Mouse (Mus musculus) midbrain, embryonic 10.5 days (tissue): ENCODE measurements around the gene Cnga2. TPM values are rescaled to one million over a fixed set of nuclear protein-coding genes. Genes with fewer than 3 reads are reported as not detected.

ENCODE experiments used
- DNase-seq: peaks from one replicate; pipeline ENCODE4 v3.0.0-alpha.2; 2017; ENCODE audit warnings: low spot score
- H3K27ac ChIP-seq: fragments of 300-500 bp; sonication (generic); replicated peaks from 2 replicates; pipeline ENCODE4 v1.5.1; 2016; ENCODE audit warnings: mild to moderate bottlenecking
- H3K27me3 ChIP-seq: fragments of 300-500 bp; sonication (generic); 2 replicates; pipeline ENCODE4 v1.6.1; 2016; ENCODE audit warnings: low read depth, mild to moderate bottlenecking; ENCODE audit not compliant: poor library complexity, severe bottlenecking
- H3K36me3 ChIP-seq: fragments of 300-500 bp; sonication (generic); 2 replicates; pipeline ENCODE4 v1.6.1; 2016; ENCODE audit warnings: mild to moderate bottlenecking, moderate library complexity
- H3K4me1 ChIP-seq: fragments of 300-500 bp; sonication (generic); 2 replicates; pipeline ENCODE4 v1.6.1; 2016
- H3K4me3 ChIP-seq: fragments of 300-500 bp; sonication (generic); 2 replicates; pipeline ENCODE4 v1.5.1; 2016; ENCODE audit warnings: mild to moderate bottlenecking, moderate library complexity
- H3K9me3 ChIP-seq: fragments of 300-500 bp; sonication (generic); replicated peaks from 2 replicates; pipeline ENCODE4 v1.6.1; 2016; ENCODE audit warnings: mild to moderate bottlenecking
- WGBS: fragments of 180-500 bp; shearing (Covaris S2); methylation state at CpG from one replicate; pipeline ENCODE4 v1.1.7; 2016; 5-methylcytosine and 5-hydroxymethylcytosine counted together
- polyA plus RNA-seq: library from polyadenylated mRNA; unstranded; fragments of >200 nt; fragmentation: Nextera tagmentation; extraction: Ambion mirVana; gene quantifications from 2 replicates; pipeline ENCODE4 v1.2.1, GENCODE M21; 2016

The Cnga2 gene
- polyA plus RNA-seq, 1 experiment from 2014 or later, result not detected

DNA sequence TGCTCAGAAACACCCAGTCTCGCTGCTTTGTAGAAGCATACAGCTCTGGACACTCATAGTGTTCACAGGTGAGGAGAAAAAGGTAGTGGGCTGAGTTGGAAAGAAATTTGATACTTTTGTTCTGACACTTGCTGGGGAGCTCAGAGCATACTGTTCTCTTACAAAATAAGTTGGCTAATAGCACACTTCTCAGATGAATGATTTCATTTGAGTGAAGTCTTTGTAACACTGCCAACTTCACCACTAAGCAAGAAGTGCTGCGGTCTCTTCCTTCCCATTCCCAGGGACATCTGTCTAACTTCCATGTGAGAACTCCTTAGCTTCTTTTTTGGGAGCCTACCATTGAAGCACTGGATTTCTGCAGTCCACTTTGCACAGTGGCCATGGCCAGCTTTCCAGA, 8.4 kb upstream of the Cnga2 start:
- DNase-seq, result no peak
- Histone ChIP-seq H3K36me3 (no peaks in the 10 kb centered on the region), H3K9me3 (no peaks in the 10 kb centered on the region), H3K27ac (no peak overlapping the region), H3K27me3 (no peaks in the 10 kb centered on the region; the same call in 1 of the 2 replicates), H3K4me3 (no peak overlapping the region), H3K4me1 (no peaks in the 10 kb centered on the region)
- 83% methylated on average over 2 of the region's 2 CpGs for WGBS

DNA sequence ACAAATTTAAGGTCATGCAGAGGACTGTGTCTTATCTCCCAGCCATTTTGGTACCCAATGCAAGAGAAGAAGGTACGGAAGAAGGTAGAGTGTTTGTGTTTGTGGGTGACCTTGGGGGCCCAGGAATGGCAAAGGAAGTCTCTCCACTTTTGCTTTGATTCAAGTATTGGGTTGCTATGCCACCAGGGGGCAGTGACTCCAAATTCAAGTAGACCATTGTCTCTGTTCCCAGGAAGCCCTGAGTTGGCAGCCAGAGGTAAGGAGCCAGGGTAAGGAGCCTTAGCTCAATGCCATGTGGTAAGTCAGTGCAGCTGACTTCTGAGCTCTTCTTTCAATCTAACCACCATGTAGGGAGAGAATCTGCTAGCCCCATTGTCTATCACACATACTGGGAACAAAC, 7.9 kb upstream of the Cnga2 start:
- H3K36me3 ChIP-seq, result no peaks in the 10 kb centered on the region
- H3K27me3 ChIP-seq, result no peaks in the 10 kb centered on the region; the same call in 1 of the 2 replicates
- no peak overlapping the region for H3K27ac ChIP-seq
- H3K9me3 ChIP-seq, result no peaks in the 10 kb centered on the region
- 82% methylated on average over 1 of the region's 1 CpGs for WGBS
- H3K4me3 ChIP-seq, result no peak overlapping the region
- peak; percentile 14 for DNase-seq
- no peaks in the 10 kb centered on the region for H3K4me1 ChIP-seq

GRCm38 (mm10) chrX:71995972-71996371, 4.3 kb downstream of the Cnga2 start:
- Histone ChIP-seq H3K9me3 (no peaks in the 10 kb centered on the region), H3K4me3 (no peak overlapping the region), H3K4me1 (no peaks in the 10 kb centered on the region), H3K27ac (no peak overlapping the region), H3K27me3 (peaks cover 14% of the 10 kb centered on the region), H3K36me3 (no peaks in the 10 kb centered on the region)
- 86% methylated on average over 1 of the region's 1 CpGs for WGBS
- no peak for DNase-seq

DNA sequence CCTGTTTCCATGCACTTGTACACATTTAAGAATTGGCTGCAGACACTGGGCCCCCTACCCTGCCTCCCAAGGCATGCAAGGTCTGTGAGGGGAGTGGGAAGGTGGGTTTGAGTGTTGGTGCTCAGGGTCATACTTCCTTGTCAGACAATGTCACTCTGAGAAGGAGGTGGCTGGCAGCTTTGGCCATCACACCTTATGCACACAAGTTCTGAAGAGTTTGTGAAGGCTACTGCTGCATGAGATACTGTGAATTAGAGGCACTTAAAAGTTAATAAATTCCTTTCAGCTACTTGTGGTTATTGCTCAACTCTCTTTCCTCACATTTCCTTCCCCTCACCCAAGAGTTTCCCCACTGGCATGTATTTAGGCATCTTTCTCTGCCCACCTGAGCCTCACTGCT, 18.3 kb downstream of the Cnga2 start:
- Histone ChIP-seq H3K9me3 (no peaks in the 10 kb centered on the region), H3K4me3 (no peak overlapping the region), H3K4me1 (no peaks in the 10 kb centered on the region), H3K36me3 (no peaks in the 10 kb centered on the region), H3K27ac (no peak overlapping the region), H3K27me3 (no peaks in the 10 kb centered on the region)
- no peak for DNase-seq

DNA sequence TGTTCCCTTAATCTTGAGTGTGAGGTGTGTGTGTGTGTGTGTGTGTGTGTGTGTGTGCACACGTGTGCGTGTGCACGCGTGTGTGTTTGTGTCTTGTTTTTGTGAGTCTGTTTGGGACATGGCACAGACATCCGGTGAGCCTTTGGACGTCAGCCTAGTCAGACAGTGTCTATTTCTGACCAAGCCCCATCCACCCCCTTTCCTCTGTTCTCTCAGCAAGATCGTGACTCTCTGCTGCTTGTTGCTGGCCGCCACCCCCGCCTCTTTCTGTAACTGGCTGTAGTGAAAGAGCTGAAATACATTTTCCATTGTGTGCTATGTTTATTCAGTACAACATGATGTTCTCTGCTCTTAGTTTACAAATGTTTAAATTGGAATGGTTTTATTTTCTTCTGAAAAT, 20.6 kb downstream of the Cnga2 start:
- DNase-seq, result no peak

DNA sequence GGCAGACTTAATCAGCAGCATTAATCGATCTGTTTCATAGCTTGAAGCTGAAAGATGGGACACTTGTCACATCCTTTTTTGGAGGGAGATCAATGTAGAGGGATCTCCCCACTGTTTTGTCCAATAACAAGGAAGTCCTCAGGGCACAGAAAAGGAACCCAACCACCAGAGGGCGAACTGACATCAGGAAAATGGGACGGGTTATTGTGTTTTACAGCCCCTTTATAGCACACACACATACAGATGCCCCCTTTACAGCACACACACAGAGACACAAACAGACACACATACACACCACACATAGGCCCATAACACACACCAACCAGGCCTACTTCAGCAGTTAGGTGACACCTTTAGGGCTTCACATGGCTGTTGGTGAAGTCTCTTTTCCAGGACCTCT, 21.2 kb downstream of the Cnga2 start:
- peak; percentile 31 for DNase-seq
- Histone ChIP-seq H3K27me3 (no peaks in the 10 kb centered on the region), H3K36me3 (no peaks in the 10 kb centered on the region), H3K9me3 (no peaks in the 10 kb centered on the region), H3K4me1 (no peaks in the 10 kb centered on the region), H3K27ac (no peak overlapping the region), H3K4me3 (no peak overlapping the region)
- 37% methylated on average over 3 of the region's 3 CpGs for WGBS

More for the DNA sequence above, 20.6 kb downstream of the Cnga2 start:
- no peak overlapping the region for H3K27ac ChIP-seq
- H3K36me3 ChIP-seq, result no peaks in the 10 kb centered on the region
- WGBS, result 84% methylated on average over 9 of the region's 9 CpGs
- no peaks in the 10 kb centered on the region for H3K4me1 ChIP-seq
- H3K4me3 ChIP-seq, result no peak overlapping the region
- no peaks in the 10 kb centered on the region for H3K27me3 ChIP-seq
- H3K9me3 ChIP-seq, result no peaks in the 10 kb centered on the region

- Histone ChIP-seq H3K9me3 (no peaks in the 10 kb centered on the region), H3K4me1 (no peaks in the 10 kb centered on the region), H3K27ac (no peak overlapping the region), H3K36me3 (no peaks in the 10 kb centered on the region), H3K27me3 (no peaks in the 10 kb centered on the region; the same call in 1 of the 2 replicates), H3K4me3 (no peak overlapping the region)
- no peak for DNase-seq
- 93% methylated on average over 1 of the region's 1 CpGs for WGBS
These were observed 30.6 kb downstream of the Cnga2 start for GRCm38 (mm10) chrX:72022241-72022640.

DNA sequence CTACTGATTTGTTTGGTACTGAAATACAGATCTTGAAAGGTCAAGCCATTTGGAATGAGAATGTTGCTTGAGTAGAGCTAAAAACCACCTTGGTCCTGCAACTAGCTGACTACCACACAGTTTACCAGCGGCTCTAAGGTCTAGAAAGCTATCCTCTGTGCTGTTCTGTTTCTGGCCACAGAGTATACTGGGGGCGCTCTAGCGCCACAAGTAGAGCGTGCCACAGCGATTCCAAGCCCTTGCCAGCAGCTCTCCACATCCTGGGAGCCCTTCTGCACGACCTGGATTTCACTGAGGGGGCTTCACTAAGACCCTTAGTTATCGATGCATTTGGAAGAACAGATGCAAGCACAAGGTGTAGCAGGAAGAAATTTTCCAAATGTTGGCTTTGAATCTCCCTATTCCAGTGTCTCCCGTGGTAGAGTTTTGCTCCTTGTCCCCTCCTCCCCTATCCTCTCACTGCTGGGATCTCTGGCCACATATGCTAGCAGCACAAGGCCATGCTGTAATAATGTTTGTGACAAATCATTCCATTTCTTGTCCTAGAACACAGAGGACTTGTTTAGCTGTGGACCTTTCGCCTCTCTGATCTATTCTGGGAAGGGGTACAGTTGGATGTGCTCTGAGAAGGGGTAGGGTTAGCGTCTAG, 31.2 kb downstream of the Cnga2 start:
- H3K9me3 ChIP-seq, result no peaks in the 10 kb centered on the region
- H3K4me3 ChIP-seq, result no peak overlapping the region
- WGBS, result 42% methylated on average over 10 of the region's 10 CpGs
- H3K27me3 ChIP-seq, result no peaks in the 10 kb centered on the region; the same call in 1 of the 2 replicates
- H3K36me3 ChIP-seq, result no peaks in the 10 kb centered on the region
- no peaks in the 10 kb centered on the region for H3K4me1 ChIP-seq
- no peak overlapping the region for H3K27ac ChIP-seq
- peak; percentile 39 for DNase-seq

DNA sequence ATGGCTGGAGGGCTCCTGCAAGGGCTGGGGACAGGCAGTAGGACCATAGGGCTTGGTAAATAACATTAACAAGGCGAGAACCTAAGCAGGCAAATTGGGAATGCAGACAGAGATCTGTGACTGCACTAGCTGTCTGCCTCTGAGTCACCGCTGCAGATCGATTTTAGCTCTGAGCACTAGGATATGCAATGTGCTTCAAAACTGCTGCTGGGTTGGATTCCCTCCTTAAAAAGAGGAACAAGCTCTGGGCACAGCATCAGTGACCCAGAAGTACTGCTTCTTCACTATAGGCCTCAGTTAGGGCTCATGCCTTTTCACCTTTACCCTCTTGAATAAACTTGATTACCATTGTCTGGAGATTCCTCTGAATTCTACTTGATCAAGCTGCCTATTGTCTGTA, 31.9 kb downstream of the Cnga2 start:
- 78% methylated on average over 3 of the region's 3 CpGs for WGBS
- H3K4me1 ChIP-seq, result no peaks in the 10 kb centered on the region
- H3K4me3 ChIP-seq, result no peak overlapping the region

GRCm38 (mm10) chrX:72044056-72044455, 52.4 kb downstream of the Cnga2 start:
- Histone ChIP-seq H3K4me1 (no peaks in the 10 kb centered on the region), H3K27me3 (no peaks in the 10 kb centered on the region), H3K27ac (no peak overlapping the region), H3K36me3 (no peaks in the 10 kb centered on the region), H3K9me3 (no peaks in the 10 kb centered on the region), H3K4me3 (no peak overlapping the region)
- DNase-seq, result no peak
- 70% methylated on average over 3 of the region's 3 CpGs for WGBS

More for the DNA sequence above, 31.9 kb downstream of the Cnga2 start:
- Histone ChIP-seq H3K9me3 (no peaks in the 10 kb centered on the region), H3K27me3 (no peaks in the 10 kb centered on the region; the same call in 1 of the 2 replicates), H3K36me3 (no peaks in the 10 kb centered on the region), H3K27ac (no peak overlapping the region)
- no peak for DNase-seq

DNA sequence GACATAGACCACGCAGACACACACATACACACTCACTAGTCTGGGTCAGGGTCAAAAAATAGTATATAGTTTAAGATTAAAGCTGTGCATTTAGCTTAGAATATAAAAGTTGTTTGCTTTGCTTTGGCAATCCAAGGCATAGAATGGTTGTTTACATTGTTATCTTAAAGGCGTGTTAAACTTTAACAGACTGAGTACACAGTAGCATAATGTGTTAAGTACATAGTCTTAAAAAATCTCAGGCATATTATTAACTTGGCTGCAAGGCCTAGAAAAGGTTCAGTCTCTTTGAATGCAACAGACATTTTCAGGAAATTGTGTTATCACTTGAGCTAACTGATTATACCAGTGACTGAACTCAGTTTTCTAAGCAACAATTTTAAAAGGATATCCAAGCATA, 56.3 kb downstream of the Cnga2 start:
- WGBS, result 90% methylated on average over 2 of the region's 2 CpGs
- Histone ChIP-seq H3K4me1 (no peaks in the 10 kb centered on the region), H3K27me3 (no peaks in the 10 kb centered on the region), H3K4me3 (no peak overlapping the region), H3K27ac (no peak overlapping the region), H3K9me3 (no peaks in the 10 kb centered on the region), H3K36me3 (no peaks in the 10 kb centered on the region)
- DNase-seq, result no peak
